Mouse (Mus musculus) spleen, adult 12 weeks (tissue): ENCODE results near the gene Gdf5.

Experiments used
- DNase-seq: peaks from one replicate; pipeline ENCODE4 v3.0.0; 2022; ENCODE audit warnings: low spot score

Gene Gdf5

DNA sequence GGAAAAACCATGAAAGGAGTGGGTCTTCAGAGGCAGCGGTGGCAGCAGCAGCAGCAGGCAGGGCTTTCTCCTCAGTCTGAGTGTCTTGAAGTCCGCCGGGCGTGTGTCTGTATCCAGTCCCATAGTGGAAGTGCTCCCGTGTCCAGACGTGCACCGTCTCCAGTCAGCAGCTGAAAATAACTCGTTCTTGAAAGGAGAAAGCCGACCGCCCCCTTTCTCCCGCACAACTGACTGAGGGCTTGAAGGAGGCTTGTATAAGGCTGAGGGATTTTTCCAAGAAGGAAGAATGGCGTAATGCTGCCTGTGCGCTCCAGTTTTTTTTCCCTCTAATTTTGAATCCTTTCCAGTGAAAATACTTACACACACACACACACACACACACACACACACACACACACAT is at the start of gene Gdf5:
Gdf5 (minus strand) TSS at position 244 of the 400 bp plus-strand sequence.
- DNase-seq: no peak

GRCm38 (mm10) chr2:155991863-155992321 is 46.7 kb upstream of the Gdf5 start:
- DNase-seq: peak; percentile 51

DNA sequence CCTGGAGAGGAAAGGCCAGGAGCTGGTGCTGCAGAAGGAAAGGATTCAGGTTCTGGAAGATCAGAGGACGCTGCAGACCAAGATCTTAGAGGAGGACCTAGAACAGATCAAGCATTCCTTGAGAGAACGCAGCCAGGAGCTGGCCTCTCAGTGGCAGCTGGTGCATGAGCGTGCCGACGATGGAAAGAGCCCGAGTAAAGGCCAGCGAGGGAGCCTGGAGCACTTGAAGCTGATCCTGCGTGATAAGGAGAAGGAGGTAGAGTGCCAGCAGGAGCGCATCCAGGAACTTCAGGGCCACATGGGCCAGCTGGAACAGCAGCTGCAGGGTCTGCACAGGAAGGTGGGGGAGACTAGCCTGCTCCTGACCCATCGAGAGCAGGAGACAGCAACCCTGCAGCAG is 46.0 kb upstream of the Gdf5 start:
- no peak for DNase-seq

DNA sequence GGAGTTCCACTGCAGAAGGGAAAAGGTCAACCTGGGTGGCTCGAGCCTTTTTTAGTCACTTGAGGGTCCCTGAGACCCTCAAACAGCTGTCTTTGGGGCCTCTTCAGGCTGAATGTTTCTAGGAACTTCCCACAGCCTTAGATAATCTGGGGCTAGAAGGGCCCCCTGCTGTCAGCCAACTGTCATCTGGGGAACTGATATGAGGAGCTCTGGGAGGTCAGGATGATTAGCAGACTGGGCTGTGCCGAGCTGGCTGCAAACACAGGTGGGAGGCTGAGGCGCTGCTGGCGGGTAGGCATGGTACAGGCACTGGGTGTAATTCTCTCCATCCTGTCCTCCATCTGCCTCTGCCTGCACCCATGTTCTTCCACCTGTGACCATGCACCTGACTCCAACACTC is 43.9 kb upstream of the Gdf5 start:
- DNase-seq: no peak

- no peak for DNase-seq
Measured at GRCm38 (mm10) chr2:155987131-155987530, 42.0 kb upstream of the Gdf5 start.

DNA sequence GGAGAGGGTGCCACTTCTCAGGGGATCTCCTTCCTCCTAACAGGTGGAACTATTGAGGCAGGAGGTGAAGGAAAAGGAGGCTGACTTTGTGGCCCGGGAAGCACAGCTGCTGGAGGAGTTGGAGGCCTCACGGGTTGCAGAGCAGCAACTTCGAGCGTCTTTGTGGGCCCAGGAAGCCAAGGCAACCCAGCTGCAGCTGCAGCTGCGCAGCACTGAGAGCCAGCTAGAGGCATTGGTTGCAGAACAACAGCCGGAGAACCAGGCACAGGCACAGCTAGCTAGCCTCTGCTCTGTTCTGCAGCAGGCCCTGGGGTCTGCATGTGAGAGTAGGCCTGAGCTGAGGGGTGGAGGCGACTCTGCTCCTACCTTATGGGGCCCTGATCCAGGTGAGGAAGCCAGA is 40.6 kb upstream of the Gdf5 start:
- no peak for DNase-seq

GRCm38 (mm10) chr2:155979328-155979991 is 34.3 kb upstream of the Gdf5 start:
- DNase-seq: peak; percentile 40

DNA sequence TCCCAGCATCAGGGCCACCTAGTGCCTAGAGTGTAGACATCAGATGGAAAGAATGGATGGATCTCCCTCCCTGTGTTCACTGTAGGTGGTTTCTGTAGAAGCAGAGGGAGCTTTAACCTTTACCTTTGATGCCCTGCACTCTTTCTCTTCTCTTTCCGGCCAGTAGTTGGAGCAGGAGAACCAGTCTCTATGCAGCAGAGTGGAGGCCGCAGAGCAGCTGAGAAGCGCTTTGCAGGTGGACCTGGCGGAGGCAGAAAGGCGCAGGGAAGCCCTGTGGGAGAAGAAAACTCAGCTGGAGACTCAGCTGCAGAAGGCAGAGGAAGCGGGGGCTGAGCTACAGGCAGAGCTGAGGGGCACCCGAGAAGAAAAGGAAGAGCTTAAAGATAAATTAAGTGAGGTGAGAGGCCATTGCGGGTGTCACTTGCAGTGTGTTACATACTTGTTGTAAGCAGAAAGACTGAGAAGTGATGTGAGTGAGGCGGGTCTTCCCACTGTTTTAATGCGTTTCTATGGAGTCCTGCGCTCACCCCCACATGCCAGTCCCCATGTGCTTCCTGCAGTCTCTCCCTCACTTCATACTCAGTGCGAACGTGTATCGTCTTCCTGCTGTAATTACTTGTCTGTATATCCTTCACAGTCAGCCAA is 29.0 kb upstream of the Gdf5 start:
- DNase-seq: no peak

GRCm38 (mm10) chr2:155973348-155973747 is 28.2 kb upstream of the Gdf5 start:
- DNase-seq: no peak

DNA sequence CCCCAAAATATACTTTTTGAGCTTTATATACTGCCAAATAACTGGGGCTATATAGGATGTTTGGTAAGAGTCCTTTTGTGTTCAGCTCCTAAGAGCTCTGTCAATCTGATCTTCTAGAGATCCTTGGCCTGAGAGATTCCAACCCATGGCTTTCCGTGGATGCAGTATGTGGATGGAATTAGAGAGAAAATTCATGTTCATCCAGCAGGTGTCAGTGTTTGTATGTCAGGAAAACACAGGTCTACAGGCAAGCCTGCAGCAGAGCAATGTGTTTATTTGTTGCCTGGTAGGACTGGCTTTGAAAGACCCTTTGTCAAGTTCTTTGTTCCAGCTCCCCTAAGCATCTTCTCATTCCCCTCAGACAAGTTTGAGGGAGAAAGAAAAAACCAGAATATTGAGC is 17.8 kb upstream of the Gdf5 start:
- no peak for DNase-seq

DNA sequence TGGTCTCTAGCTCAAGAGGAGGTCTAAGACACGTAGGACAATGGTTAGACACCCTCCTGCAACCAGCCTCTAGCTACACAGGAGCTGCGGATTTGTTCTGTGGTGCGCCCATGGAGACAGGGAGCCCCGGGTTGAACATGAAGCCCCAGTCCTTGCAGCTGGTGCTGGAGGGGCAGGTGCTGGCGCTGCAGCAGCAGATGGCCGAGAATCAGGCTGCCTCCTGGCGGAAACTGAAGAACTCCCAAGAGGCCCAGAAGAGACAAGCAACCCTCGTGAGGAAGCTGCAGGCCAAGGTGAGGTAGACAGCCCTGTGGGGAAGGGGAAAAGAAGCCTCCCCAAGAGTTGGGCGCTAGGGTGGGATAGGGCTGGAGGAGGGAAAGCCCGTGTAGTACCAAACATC is 16.7 kb upstream of the Gdf5 start:
- DNase-seq: no peak

DNA sequence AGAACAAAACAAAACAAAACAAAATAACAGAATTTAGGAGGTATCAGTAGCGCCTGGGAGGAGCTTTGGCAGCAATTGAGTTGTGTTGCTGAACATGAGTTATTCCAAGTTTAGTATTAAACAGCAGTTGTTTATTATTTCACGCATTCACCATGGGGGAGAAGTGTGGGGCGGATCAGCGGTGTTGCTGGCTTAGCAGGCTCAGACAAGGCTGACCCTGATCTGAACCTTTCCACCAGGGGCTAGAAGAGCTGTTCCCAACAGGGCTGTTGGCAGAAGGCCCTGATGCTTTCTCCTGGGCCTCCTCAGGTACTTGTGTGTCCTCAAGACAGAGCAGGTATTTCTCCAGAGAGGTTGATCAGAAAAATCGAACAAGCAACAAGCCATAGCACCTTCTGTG is 14.8 kb upstream of the Gdf5 start:
- DNase-seq: no peak

GRCm38 (mm10) chr2:155956134-155957059 is 11.2 kb upstream of the Gdf5 start, which contains the start of gene Cep250:
Cep250 (plus strand) TSS chr2:155956458.
- DNase-seq: peak; percentile 87

DNA sequence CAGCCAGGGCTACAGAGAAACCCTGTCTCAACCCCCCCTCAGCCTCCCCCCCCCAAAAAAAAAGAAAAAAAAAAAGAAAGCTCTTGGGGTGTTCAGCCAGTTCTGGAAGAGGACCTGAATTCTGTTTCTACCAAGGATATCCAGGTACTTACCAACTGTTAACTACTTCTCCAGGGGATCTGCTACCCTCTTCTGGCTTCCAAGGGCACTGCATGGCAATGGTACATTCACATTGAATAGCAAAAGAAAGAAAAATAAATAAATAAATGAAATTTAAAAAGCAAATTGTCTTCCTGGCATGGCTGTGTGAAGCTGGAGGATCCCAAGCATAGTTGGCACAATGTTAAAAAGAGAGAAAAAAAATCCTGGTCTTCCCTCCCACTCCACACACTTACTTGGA is 6.8 kb upstream of the Gdf5 start:
- DNase-seq: no peak

- DNase-seq: no peak
Measured at GRCm38 (mm10) chr2:155949362-155949761, 4.2 kb upstream of the Gdf5 start.

- DNase-seq: no peak
Measured at GRCm38 (mm10) chr2:155947390-155948002, 2.3 kb upstream of the Gdf5 start.

GRCm38 (mm10) chr2:155946499-155946898 is 1.3 kb upstream of the Gdf5 start:
- DNase-seq: no peak

- peak; percentile 60 for DNase-seq
Measured at GRCm38 (mm10) chr2:155946069-155946468, 902 bp upstream of the Gdf5 start.

GRCm38 (mm10) chr2:155945580-155945979 is 413 bp upstream of the Gdf5 start:
- no peak for DNase-seq

- DNase-seq: no peak
Measured at GRCm38 (mm10) chr2:155944685-155945084, 482 bp downstream of the Gdf5 start.

DNA sequence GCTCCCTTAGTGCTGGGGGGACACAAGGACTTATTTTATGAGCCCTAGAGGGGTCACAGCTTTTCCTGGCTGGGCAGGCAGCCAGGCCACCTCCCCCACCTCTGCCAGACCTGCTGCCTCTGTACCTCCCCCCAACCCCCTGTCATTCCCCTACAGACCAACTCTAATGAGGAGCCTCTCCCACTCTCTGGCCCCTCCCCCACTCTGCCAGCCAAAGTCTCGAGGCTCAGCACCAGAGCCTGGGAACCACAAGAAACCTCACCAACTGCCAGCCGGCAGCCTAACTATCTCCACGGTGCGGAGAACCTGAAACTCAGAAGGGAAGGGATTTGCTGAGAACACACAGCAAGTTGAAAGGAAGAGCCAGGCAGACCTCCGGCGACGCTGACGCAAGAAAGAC is 1.7 kb downstream of the Gdf5 start:
- no peak for DNase-seq
